ENCODE assay signal across 19 mouse cellular contexts in the genomic region with DNA sequence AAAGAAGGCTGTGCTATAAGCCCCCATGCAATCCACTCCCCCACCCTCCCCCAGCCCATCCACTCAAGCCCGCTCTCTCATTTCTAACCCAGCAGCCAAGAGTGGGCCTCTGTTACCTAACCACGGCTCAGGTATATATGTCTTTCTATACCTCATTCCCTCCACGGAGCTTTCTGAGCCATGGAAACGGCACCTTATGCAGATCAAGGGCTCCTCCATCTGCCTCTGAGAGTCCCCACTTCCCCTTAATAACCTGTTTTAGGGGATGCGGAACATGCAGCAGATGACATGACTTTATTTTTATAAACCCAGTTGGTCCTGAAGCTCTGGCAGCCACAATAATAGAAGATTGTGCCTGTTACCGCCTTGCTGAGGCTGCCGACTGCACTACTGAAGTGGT.
DNase-seq lines count a peak whose midpoint lies in the region; ATAC-seq and TF ChIP-seq lines count a peak whose summit lies in the region.
"Had no signal": no experiment of that assay in that cellular context is flagged by ENCODE, and none has a peak within 500 bp of the region (broad histone marks: within the 10 kb centered on the region; RNA-seq: fewer than 3 reads in every experiment).

No protein-coding gene starts in this region.

- ATAC-seq in hindbrain, embryonic 14.5 days (ENCODE audit: low FRiP score) = no peak
- ATAC-seq in hindbrain, embryonic 12.5 days (ENCODE audit: low FRiP score) = no peak
- ATAC-seq in midbrain, embryonic 16.5 days = no peak
- ATAC-seq: intestine, embryonic 16.5 days; lung, postnatal 0 days had no signal

- H3K4me3 ChIP-seq in hindbrain, embryonic 14.5 days (replicated peaks; ENCODE audit: low read length) = no peak overlapping the region
- H3K4me3 ChIP-seq in hindbrain, embryonic 12.5 days = no peak overlapping the region
- H3K4me3 ChIP-seq in midbrain, embryonic 16.5 days (ENCODE audit: low read depth, low read length) = no peak overlapping the region
- H3K4me3 ChIP-seq: heart, adult 2 months; limb, embryonic 15.5 days; liver, embryonic 15.5 days; neural tube, embryonic 12.5 days had no signal

- H3K4me1 ChIP-seq in hindbrain, embryonic 14.5 days (replicated peaks; ENCODE audit: control insufficient read depth, insufficient read depth, low read length) = peaks cover 10% of the 10 kb centered on the region; the same call in 1 of the 2 replicates
- peaks cover 16% of the 10 kb centered on the region for H3K4me1 ChIP-seq in hindbrain, embryonic 12.5 days
- peaks cover 5% of the 10 kb centered on the region; the same call in 1 of the 2 replicates for H3K4me1 ChIP-seq in midbrain, embryonic 16.5 days (ENCODE audit: control insufficient read depth, insufficient read depth, low read length)
- H3K4me1 ChIP-seq: limb, embryonic 15.5 days; liver, embryonic 15.5 days had no signal

- DNase-seq in hindbrain, embryonic 14.5 days (ENCODE audit: low spot score) = no peak
- peak; percentile 61 for DNase-seq in brain, adult 2 months (ENCODE audit: low read depth, low spot score)
- peak; percentile 30 for DNase-seq in brain, embryonic 14.5 days (ENCODE audit: low read depth)
- no peak for DNase-seq in right cerebral cortex, postnatal 36 days (ENCODE audit: low spot score in 2 of 2)
- no peak for DNase-seq in embryo, embryonic 10 days (ENCODE audit: low spot score)
- DNase-seq: cerebellum, adult 9-11 months; embryo, embryonic 11 days; gastrocnemius, postnatal 25 days; heart, adult 2 months; heart, postnatal 4 days; kidney, postnatal 36 days; right cerebral cortex, postnatal 25 days had no signal

- peak overlapping the region; percentile 38; the same call in 1 of the 2 replicates for H3K27ac ChIP-seq in hindbrain, embryonic 14.5 days
- no peak overlapping the region for H3K27ac ChIP-seq in hindbrain, embryonic 12.5 days
- H3K27ac ChIP-seq in midbrain, embryonic 16.5 days (ENCODE audit: low read length) = peak overlapping the region; percentile 43; the same call in 1 of the 2 replicates
- H3K27ac ChIP-seq: heart, adult 2 months; limb, embryonic 15.5 days; liver, embryonic 15.5 days; neural tube, embryonic 12.5 days had no signal

- H3K9ac ChIP-seq in hindbrain, embryonic 14.5 days = no peak overlapping the region
- no peak overlapping the region for H3K9ac ChIP-seq in hindbrain, embryonic 12.5 days
- no peak overlapping the region for H3K9ac ChIP-seq in midbrain, embryonic 16.5 days (ENCODE audit: low read depth, low read length)
- H3K9ac ChIP-seq: limb, embryonic 15.5 days; liver, embryonic 15.5 days; neural tube, embryonic 12.5 days had no signal

- no peaks in the 10 kb centered on the region for H3K27me3 ChIP-seq in hindbrain, embryonic 14.5 days (ENCODE audit: control insufficient read depth, insufficient read depth, low read length)
- H3K27me3 ChIP-seq in hindbrain, embryonic 12.5 days = no peaks in the 10 kb centered on the region
- no peaks in the 10 kb centered on the region for H3K27me3 ChIP-seq in midbrain, embryonic 16.5 days (ENCODE audit: control insufficient read depth, insufficient read depth, low read depth, low read length)
- H3K27me3 ChIP-seq: limb, embryonic 15.5 days; liver, embryonic 15.5 days; neural tube, embryonic 12.5 days had no signal

- TF ChIP-seq POLR2A in brain, embryonic 14.5 days (IDR thresholded peaks at IDR 0.05; ENCODE audit: borderline replicate concordance, extremely low read depth, insufficient read depth, insufficient read length, poor library complexity, severe bottlenecking) = no peak

- H3K36me3 ChIP-seq in hindbrain, embryonic 14.5 days (replicated peaks; ENCODE audit: control insufficient read depth, insufficient read depth) = no peaks in the 10 kb centered on the region
- no peaks in the 10 kb centered on the region for H3K36me3 ChIP-seq in hindbrain, embryonic 12.5 days
- H3K36me3 ChIP-seq in midbrain, embryonic 16.5 days (ENCODE audit: control insufficient read depth, insufficient read depth, low read length) = no peaks in the 10 kb centered on the region
- H3K36me3 ChIP-seq: limb, embryonic 15.5 days; liver, embryonic 15.5 days; neural tube, embryonic 12.5 days had no signal

- H3K9me3 ChIP-seq in hindbrain, embryonic 14.5 days (ENCODE audit: control insufficient read depth, low read length) = no peaks in the 10 kb centered on the region
- no peaks in the 10 kb centered on the region for H3K9me3 ChIP-seq in hindbrain, embryonic 12.5 days (replicated peaks)
- no peaks in the 10 kb centered on the region for H3K9me3 ChIP-seq in midbrain, embryonic 16.5 days (replicated peaks; ENCODE audit: control insufficient read depth, low read length, poor library complexity, severe bottlenecking)
- H3K9me3 ChIP-seq: limb, embryonic 15.5 days; liver, embryonic 15.5 days; neural tube, embryonic 12.5 days had no signal

- H3K4me2 ChIP-seq in hindbrain, embryonic 14.5 days (replicated peaks) = no peak overlapping the region
- no peak overlapping the region for H3K4me2 ChIP-seq in hindbrain, embryonic 12.5 days (replicated peaks)
- no peak overlapping the region for H3K4me2 ChIP-seq in midbrain, embryonic 16.5 days (ENCODE audit: low read length)
- H3K4me2 ChIP-seq: limb, embryonic 15.5 days; liver, embryonic 15.5 days; neural tube, embryonic 12.5 days had no signal

- TF ChIP-seq CTCF in brain, embryonic 14.5 days (IDR thresholded peaks at IDR 0.05; ENCODE audit: borderline replicate concordance, extremely low read depth, insufficient read depth, insufficient read length) = no peak

- WGBS in hindbrain, embryonic 14.5 days = 68% methylated on average over 7 of the region's 7 CpGs
- WGBS in hindbrain, embryonic 12.5 days = 86% methylated on average over 7 of the region's 7 CpGs
- 69% methylated on average over 7 of the region's 7 CpGs for WGBS in midbrain, embryonic 16.5 days

Comparison
In these comparisons a context has a peak if more than half of its experiments do, and no peak if none do; other contexts are left out.
1. DNase-seq: peak in brain, adult 2 months (single experiment) and brain, embryonic 14.5 days (single experiment); none in hindbrain, embryonic 14.5 days (single experiment), right cerebral cortex, postnatal 36 days (0 of 2) and embryo, embryonic 10 days (single experiment).